Mouse (Mus musculus): ENCODE results near the gene Tbx2. TPM values are rescaled to one million over a fixed set of nuclear protein-coding genes. Genes with fewer than 3 reads are reported as not detected.
A peak's percentile ranks its signal among the peaks of the same experiment; 100 is the strongest.

Gene Tbx2
- polyA plus RNA-seq, 1 experiment from 2014 or later: 4.0 TPM

GRCm38 (mm10) chr11:85846509-85846908, 14.2 kb downstream of the Tbx2 start:
- Histone ChIP-seq H3K9ac (ENCODE audit: low read length) (no peak overlapping the region), H3K27me3 (ENCODE audit: control insufficient read depth, insufficient read depth, low read length) (peaks cover 29% of the 10 kb centered on the region), H3K36me3 (ENCODE audit: control insufficient read depth, insufficient read depth, low read length) (no peaks in the 10 kb centered on the region), H3K4me1 (ENCODE audit: control insufficient read depth, insufficient read depth, low read length) (peaks cover 14% of the 10 kb centered on the region), H3K4me2 (ENCODE audit: low read depth) (no peak overlapping the region), H3K27ac (ENCODE audit: low read depth, low read length) (no peak overlapping the region), H3K9me3 (ENCODE audit: control insufficient read depth, low read length) (no peaks in the 10 kb centered on the region), H3K4me3 (ENCODE audit: low read depth, low read length) (no peak overlapping the region)
- no peak for DNase-seq (ENCODE audit: low spot score)
- 45% methylated on average over 4 of the region's 4 CpGs for WGBS
- no peak for ATAC-seq (ENCODE audit: insufficient read depth, low FRiP score, low TSS enrichment)

- 0 out of 2 replicates have a peak, but pooled peaks cover 3% of the 10 kb centered on the region for H3K4me1 ChIP-seq (ENCODE audit: control insufficient read depth, insufficient read depth, low read length)
- 3% methylated on average over 21 of the region's 21 CpGs for whole genome bisulfite sequencing
- no peak for ATAC-seq (ENCODE audit: insufficient read depth, low FRiP score, low TSS enrichment)
- peak overlapping the region; percentile 47 for H3K9ac ChIP-seq (ENCODE audit: low read length)
- no peaks in the 10 kb centered on the region for H3K36me3 ChIP-seq (ENCODE audit: control insufficient read depth, insufficient read depth, low read length)
- DNase-seq (ENCODE audit: low spot score): peak; percentile 79
- no peak overlapping the region for H3K4me3 ChIP-seq (ENCODE audit: low read depth, low read length)
- H3K27ac ChIP-seq (ENCODE audit: low read depth, low read length): no peak overlapping the region
- no peaks in the 10 kb centered on the region for H3K9me3 ChIP-seq (ENCODE audit: control insufficient read depth, low read length)
- peaks cover 13% of the 10 kb centered on the region for H3K27me3 ChIP-seq (ENCODE audit: control insufficient read depth, insufficient read depth, low read length)
- peak overlapping the region; percentile 46 for H3K4me2 ChIP-seq (ENCODE audit: low read depth)
Measured at GRCm38 (mm10) chr11:85849037-85849436, 16.7 kb downstream of the Tbx2 start.

- H3K4me1 ChIP-seq (ENCODE audit: control insufficient read depth, insufficient read depth, low read length): 0 out of 2 replicates have a peak, but pooled peaks cover 3% of the 10 kb centered on the region
- H3K4me3 ChIP-seq (ENCODE audit: low read depth, low read length): no peak within 1 kb of the TSS
- no peak within 1 kb of the TSS for H3K4me2 ChIP-seq (ENCODE audit: low read depth)
- H3K9ac ChIP-seq (ENCODE audit: low read length): no peak within 1 kb of the TSS
- peaks cover 9% of the 10 kb centered on the region for H3K27me3 ChIP-seq (ENCODE audit: control insufficient read depth, insufficient read depth, low read length)
- no peak within 1 kb of the TSS for H3K27ac ChIP-seq (ENCODE audit: low read depth, low read length)
- WGBS: 82% methylated on average over 6 of the region's 6 CpGs
- no peak for ATAC-seq (ENCODE audit: insufficient read depth, low FRiP score, low TSS enrichment)
- H3K9me3 ChIP-seq (ENCODE audit: control insufficient read depth, low read length): no peaks in the 10 kb centered on the region
- DNase-seq (ENCODE audit: low spot score): no peak
- no peaks in the 10 kb centered on the region for H3K36me3 ChIP-seq (ENCODE audit: control insufficient read depth, insufficient read depth, low read length)
Measured at GRCm38 (mm10) chr11:85850233-85850632, 17.9 kb downstream of the Tbx2 start, which contains the start of gene Gm11444. Gene Gm11444 (minus strand): TSS chr11:85850333.

GRCm38 (mm10) chr11:85850758-85851157, 18.4 kb downstream of the Tbx2 start:
- no peaks in the 10 kb centered on the region for H3K36me3 ChIP-seq (ENCODE audit: control insufficient read depth, insufficient read depth, low read length)
- no peak overlapping the region for H3K4me2 ChIP-seq (ENCODE audit: low read depth)
- DNase-seq (ENCODE audit: low spot score) (peak; percentile 46), ATAC-seq (ENCODE audit: insufficient read depth, low FRiP score, low TSS enrichment) (no peak)
- WGBS: 41% methylated on average over 6 of the region's 6 CpGs
- peaks cover 4% of the 10 kb centered on the region; the same call in 1 of the 2 replicates for H3K27me3 ChIP-seq (ENCODE audit: control insufficient read depth, insufficient read depth, low read length)
- H3K27ac ChIP-seq (ENCODE audit: low read depth, low read length): no peak overlapping the region
- no peak overlapping the region for H3K9ac ChIP-seq (ENCODE audit: low read length)
- no peak overlapping the region for H3K4me3 ChIP-seq (ENCODE audit: low read depth, low read length)
- H3K4me1 ChIP-seq (ENCODE audit: control insufficient read depth, insufficient read depth, low read length): 0 out of 2 replicates have a peak, but pooled peaks cover 3% of the 10 kb centered on the region
- H3K9me3 ChIP-seq (ENCODE audit: control insufficient read depth, low read length): no peaks in the 10 kb centered on the region

GRCm38 (mm10) chr11:85857997-85858698, 25.8 kb downstream of the Tbx2 start:
- WGBS: 21% methylated on average over 6 of the region's 6 CpGs
- H3K27me3 ChIP-seq (ENCODE audit: control insufficient read depth, insufficient read depth, low read length): no peaks in the 10 kb centered on the region
- H3K4me2 ChIP-seq (ENCODE audit: low read depth): 0 out of 2 replicates have a peak overlapping the region, but pooled peaks have one; percentile 14
- no peak overlapping the region for H3K4me3 ChIP-seq (ENCODE audit: low read depth, low read length)
- DNase-seq (ENCODE audit: low spot score): peak; percentile 71
- H3K36me3 ChIP-seq (ENCODE audit: control insufficient read depth, insufficient read depth, low read length): no peaks in the 10 kb centered on the region
- no peaks in the 10 kb centered on the region for H3K9me3 ChIP-seq (ENCODE audit: control insufficient read depth, low read length)
- H3K27ac ChIP-seq (ENCODE audit: low read depth, low read length): no peak overlapping the region
- H3K4me1 ChIP-seq (ENCODE audit: control insufficient read depth, insufficient read depth, low read length): peaks cover 4% of the 10 kb centered on the region
- peak; percentile 55; the same call in 1 of the 2 replicates for ATAC-seq (ENCODE audit: insufficient read depth, low FRiP score, low TSS enrichment)
- no peak overlapping the region for H3K9ac ChIP-seq (ENCODE audit: low read length)

GRCm38 (mm10) chr11:85864363-85864762, 32.0 kb downstream of the Tbx2 start:
- Histone ChIP-seq H3K27me3 (ENCODE audit: control insufficient read depth, insufficient read depth, low read length) (no peaks in the 10 kb centered on the region), H3K9me3 (ENCODE audit: control insufficient read depth, low read length) (no peaks in the 10 kb centered on the region), H3K4me2 (ENCODE audit: low read depth) (no peak overlapping the region), H3K9ac (ENCODE audit: low read length) (no peak overlapping the region), H3K27ac (ENCODE audit: low read depth, low read length) (no peak overlapping the region), H3K4me3 (ENCODE audit: low read depth, low read length) (no peak overlapping the region), H3K4me1 (ENCODE audit: control insufficient read depth, insufficient read depth, low read length) (no peaks in the 10 kb centered on the region), H3K36me3 (ENCODE audit: control insufficient read depth, insufficient read depth, low read length) (no peaks in the 10 kb centered on the region)
- DNase-seq (ENCODE audit: low spot score) (no peak), ATAC-seq (ENCODE audit: insufficient read depth, low FRiP score, low TSS enrichment) (no peak)
- WGBS: 41% methylated on average over 7 of the region's 7 CpGs

GRCm38 (mm10) chr11:85876059-85876788, 43.9 kb downstream of the Tbx2 start:
- Histone ChIP-seq H3K4me2 (ENCODE audit: low read depth) (no peak overlapping the region), H3K27ac (ENCODE audit: low read depth, low read length) (no peak overlapping the region), H3K27me3 (ENCODE audit: control insufficient read depth, insufficient read depth, low read length) (no peaks in the 10 kb centered on the region), H3K4me1 (ENCODE audit: control insufficient read depth, insufficient read depth, low read length) (no peaks in the 10 kb centered on the region), H3K36me3 (ENCODE audit: control insufficient read depth, insufficient read depth, low read length) (no peaks in the 10 kb centered on the region), H3K9me3 (ENCODE audit: control insufficient read depth, low read length) (no peaks in the 10 kb centered on the region), H3K4me3 (ENCODE audit: low read depth, low read length) (no peak overlapping the region), H3K9ac (ENCODE audit: low read length) (no peak overlapping the region)
- peak; percentile 41 for DNase-seq (ENCODE audit: low spot score)
- ATAC-seq (ENCODE audit: insufficient read depth, low FRiP score, low TSS enrichment): no peak
- WGBS: 48% methylated on average over 24 of the region's 24 CpGs

GRCm38 (mm10) chr11:85884498-85884897, 52.1 kb downstream of the Tbx2 start:
- Histone ChIP-seq H3K4me3 (ENCODE audit: low read depth, low read length) (no peak overlapping the region), H3K27me3 (ENCODE audit: control insufficient read depth, insufficient read depth, low read length) (peaks cover 40% of the 10 kb centered on the region), H3K9ac (ENCODE audit: low read length) (no peak overlapping the region), H3K4me1 (ENCODE audit: control insufficient read depth, insufficient read depth, low read length) (no peaks in the 10 kb centered on the region), H3K27ac (ENCODE audit: low read depth, low read length) (no peak overlapping the region), H3K4me2 (ENCODE audit: low read depth) (no peak overlapping the region), H3K9me3 (ENCODE audit: control insufficient read depth, low read length) (no peaks in the 10 kb centered on the region), H3K36me3 (ENCODE audit: control insufficient read depth, insufficient read depth, low read length) (no peaks in the 10 kb centered on the region; the same call in 1 of the 2 replicates)
- DNase-seq (ENCODE audit: low spot score): no peak
- WGBS: 55% methylated on average over 4 of the region's 4 CpGs
- no peak for ATAC-seq (ENCODE audit: insufficient read depth, low FRiP score, low TSS enrichment)

All from neural tube, embryonic 11.5 days (tissue).